Mouse (Mus musculus) midbrain, postnatal 0 days (tissue): ENCODE results near the gene Mboat1. TPM values are rescaled to one million over a fixed set of nuclear protein-coding genes. Genes with fewer than 3 reads are reported as not detected.

Source experiments
- ATAC-seq: fragments of 200-750 bp; cut with Nextera tagmentation; 2 replicates; pipeline ENCODE4 v1.8.0; 2017; ENCODE audit warnings: moderate number of reproducible peaks, mild to moderate bottlenecking, moderate TSS enrichment, moderate library complexity; ENCODE audit not compliant: low FRiP score
- DNase-seq: peaks from one replicate; pipeline ENCODE4 v3.0.0-alpha.2; 2015; ENCODE audit warnings: low spot score
- H3K27ac ChIP-seq: fragments of 300-500 bp; sonication (generic); 2 replicates; pipeline ENCODE4 v1.5.1; 2014; ENCODE audit warnings: low read depth, mild to moderate bottlenecking, low read length, mixed read lengths
- H3K27me3 ChIP-seq: fragments of 300-500 bp; sonication (generic); 2 replicates; pipeline ENCODE4 v1.6.1; 2014; ENCODE audit warnings: low read length, control low read depth, mixed read lengths; ENCODE audit not compliant: insufficient read depth
- H3K36me3 ChIP-seq: fragments of 300-500 bp; sonication (generic); 2 replicates; pipeline ENCODE4 v1.6.1; 2014; ENCODE audit warnings: low read length, control low read depth, mixed read lengths; ENCODE audit not compliant: insufficient read depth
- H3K4me1 ChIP-seq: fragments of 300-500 bp; sonication (generic); 2 replicates; pipeline ENCODE4 v1.6.1; 2014; ENCODE audit warnings: mild to moderate bottlenecking, control low read depth, antibody characterized with exemption, low read length, mixed read lengths; ENCODE audit not compliant: insufficient read depth
- H3K4me2 ChIP-seq: fragments of 300-500 bp; sonication (generic); 2 replicates; pipeline ENCODE4 v1.6.1; 2014; ENCODE audit warnings: low read depth, mild to moderate bottlenecking, low read length, mixed read lengths; ENCODE audit not compliant: poor library complexity, severe bottlenecking
- H3K4me3 ChIP-seq: fragments of 300-500 bp; sonication (generic); 2 replicates; pipeline ENCODE4 v1.5.1; 2014; ENCODE audit warnings: low read depth, mild to moderate bottlenecking, low read length, moderate library complexity
- H3K9ac ChIP-seq: fragments of 300-500 bp; sonication (generic); replicated peaks from 2 replicates; pipeline ENCODE4 v1.6.1; 2014; ENCODE audit warnings: mild to moderate bottlenecking, low read length, moderate library complexity, mixed read lengths; ENCODE audit not compliant: poor library complexity, severe bottlenecking
- H3K9me3 ChIP-seq: fragments of 300-500 bp; sonication (generic); 2 replicates; pipeline ENCODE4 v1.6.1; 2016; ENCODE audit warnings: low read length, control low read depth
- CTCF ChIP-seq: IDR thresholded peaks from 2 replicates; pipeline ENCODE4 v1.5.1; 2016; ENCODE audit warnings: antibody characterized with exemption, mild to moderate bottlenecking
- WGBS: fragments of 180-500 bp; shearing (Covaris S2); extraction: QIAGEN DNeasy Blood & Tissue Kit; methylation state at CpG from one replicate; pipeline ENCODE4 v1.1.7; 2014; 5-methylcytosine and 5-hydroxymethylcytosine counted together
- polyA plus RNA-seq: library from polyadenylated mRNA; unstranded; fragments of >200 nt; fragmentation: Nextera tagmentation; extraction: Ambion mirVana; gene quantifications from 2 replicates; pipeline ENCODE4 v1.2.1, GENCODE M21; 2015
- total RNA-seq: library from RNA; depleted of rRNA; stranded (reverse); fragments of >200 nt; gene quantifications from 2 replicates; pipeline ENCODE4 v1.2.3, GENCODE M21; 2014; rRNA removed

Mboat1 gene
- total and polyA plus RNA-seq, 2 experiments from 2014 or later: 1.4 to 1.7 TPM

DNA sequence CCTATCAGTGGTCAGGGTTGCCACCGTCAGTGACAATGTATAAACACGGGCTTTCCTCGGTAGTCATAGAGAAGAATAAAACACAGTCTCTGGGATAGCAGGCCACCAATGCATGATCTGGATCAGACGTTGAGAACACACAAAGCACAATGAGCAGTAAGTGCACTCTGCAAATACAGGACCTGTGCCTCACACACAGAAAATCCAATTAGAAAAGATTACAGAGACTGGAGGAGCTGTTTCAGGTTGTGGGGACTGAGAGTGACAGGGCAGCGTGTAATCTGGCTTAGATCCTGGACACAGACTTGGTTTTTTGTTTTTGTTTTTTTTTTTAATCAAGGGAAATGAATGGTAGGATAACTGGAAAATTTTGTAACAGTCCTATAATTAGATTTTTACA lies 128.5 kb downstream of the Mboat1 start:
- Histone ChIP-seq H3K4me2 (no peak overlapping the region), H3K27ac (no peak overlapping the region), H3K27me3 (no peaks in the 10 kb centered on the region), H3K9ac (no peak overlapping the region), H3K9me3 (no peaks in the 10 kb centered on the region), H3K4me3 (no peak overlapping the region), H3K4me1 (no peaks in the 10 kb centered on the region), H3K36me3 (no peaks in the 10 kb centered on the region)
- no peak for TF ChIP-seq CTCF
- WGBS: 55% methylated on average over 5 of the region's 5 CpGs
- no peak for ATAC-seq
- DNase-seq: no peak

DNA sequence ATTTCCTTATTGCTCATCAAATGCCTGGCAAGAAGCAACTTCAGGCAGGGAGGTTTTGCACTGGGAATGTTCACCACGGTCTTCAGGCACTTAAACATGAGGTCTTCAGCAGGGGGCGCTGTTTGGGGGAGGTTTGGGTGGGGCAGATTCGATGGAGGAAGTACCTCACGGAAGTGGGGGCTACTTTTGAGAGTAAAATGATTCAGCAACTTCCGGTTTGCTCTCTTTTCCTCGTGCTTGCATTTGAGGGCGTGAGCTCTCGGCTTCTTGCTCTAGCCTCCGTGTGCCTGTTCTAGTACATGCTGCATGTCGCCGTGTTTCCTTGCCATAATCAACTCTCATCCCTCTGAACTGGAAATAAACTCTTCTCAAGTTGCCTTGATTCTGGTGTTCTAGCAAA lies 129.7 kb downstream of the Mboat1 start:
- DNase-seq: no peak
- no peak overlapping the region for H3K4me3 ChIP-seq
- H3K27ac ChIP-seq: no peak overlapping the region
- H3K4me2 ChIP-seq: no peak overlapping the region
- H3K4me1 ChIP-seq: no peaks in the 10 kb centered on the region
- H3K9me3 ChIP-seq: no peaks in the 10 kb centered on the region
- H3K9ac ChIP-seq: no peak overlapping the region
- H3K27me3 ChIP-seq: no peaks in the 10 kb centered on the region
- H3K36me3 ChIP-seq: no peaks in the 10 kb centered on the region
- WGBS: 90% methylated on average over 11 of the region's 11 CpGs
- no peak for TF ChIP-seq CTCF
- no peak for ATAC-seq

DNA sequence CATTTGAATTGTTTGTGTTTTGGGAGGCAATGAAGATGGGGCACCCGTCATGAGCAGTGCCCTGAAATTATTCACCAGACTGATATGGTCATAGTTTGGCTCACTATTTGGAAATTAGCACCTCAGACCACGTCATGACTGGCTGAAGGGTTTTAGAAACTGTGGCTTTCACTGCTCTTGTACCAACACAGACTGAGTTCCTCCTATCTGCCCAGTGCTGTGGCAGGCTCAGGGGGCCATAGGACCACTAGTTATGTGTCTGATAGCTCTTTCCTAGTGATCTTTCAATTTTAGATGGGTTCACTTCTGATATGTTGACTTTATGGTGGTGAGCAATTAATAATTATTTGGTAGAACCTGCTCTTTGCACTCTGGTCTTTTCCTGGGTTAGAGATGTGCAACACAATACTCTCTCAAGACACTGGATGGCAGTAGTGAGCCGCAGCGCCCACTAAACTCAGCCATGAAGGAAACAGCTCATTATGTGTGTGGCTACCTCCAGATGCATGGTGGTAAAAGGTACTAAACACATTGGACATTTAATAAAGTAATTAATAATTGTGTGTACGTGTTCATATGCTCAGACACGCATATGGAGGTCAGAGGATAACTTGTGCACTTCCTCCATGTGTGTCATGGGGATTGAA lies 135.9 kb downstream of the Mboat1 start:
- WGBS: 22% methylated on average over 6 of the region's 6 CpGs
- Histone ChIP-seq H3K9ac (no peak overlapping the region), H3K9me3 (no peaks in the 10 kb centered on the region), H3K27me3 (no peaks in the 10 kb centered on the region), H3K36me3 (no peaks in the 10 kb centered on the region), H3K4me3 (no peak overlapping the region), H3K27ac (no peak overlapping the region), H3K4me2 (no peak overlapping the region), H3K4me1 (no peaks in the 10 kb centered on the region)
- DNase-seq (peak; percentile 69), ATAC-seq (peak; percentile 79)
- TF ChIP-seq CTCF: peak; percentile 94

Other genes starting within 250 kb of the Mboat1 start
- 8.7 and 9.2 TPM in 2 replicates for gene E2f3, start 150.4 kb upstream of the Mboat1 start, total RNA-seq
- gene E2f3, start 150.4 kb upstream of the Mboat1 start, polyA plus RNA-seq: 2.9 and 3.3 TPM in 2 replicates
- 0.14 and 0.55 TPM in 2 replicates for gene Agtr1a, start 200.0 kb downstream of the Mboat1 start, total RNA-seq
- 0.48 and 0.70 TPM in 2 replicates for gene Agtr1a, start 200.0 kb downstream of the Mboat1 start, polyA plus RNA-seq